In the genomic region with DNA sequence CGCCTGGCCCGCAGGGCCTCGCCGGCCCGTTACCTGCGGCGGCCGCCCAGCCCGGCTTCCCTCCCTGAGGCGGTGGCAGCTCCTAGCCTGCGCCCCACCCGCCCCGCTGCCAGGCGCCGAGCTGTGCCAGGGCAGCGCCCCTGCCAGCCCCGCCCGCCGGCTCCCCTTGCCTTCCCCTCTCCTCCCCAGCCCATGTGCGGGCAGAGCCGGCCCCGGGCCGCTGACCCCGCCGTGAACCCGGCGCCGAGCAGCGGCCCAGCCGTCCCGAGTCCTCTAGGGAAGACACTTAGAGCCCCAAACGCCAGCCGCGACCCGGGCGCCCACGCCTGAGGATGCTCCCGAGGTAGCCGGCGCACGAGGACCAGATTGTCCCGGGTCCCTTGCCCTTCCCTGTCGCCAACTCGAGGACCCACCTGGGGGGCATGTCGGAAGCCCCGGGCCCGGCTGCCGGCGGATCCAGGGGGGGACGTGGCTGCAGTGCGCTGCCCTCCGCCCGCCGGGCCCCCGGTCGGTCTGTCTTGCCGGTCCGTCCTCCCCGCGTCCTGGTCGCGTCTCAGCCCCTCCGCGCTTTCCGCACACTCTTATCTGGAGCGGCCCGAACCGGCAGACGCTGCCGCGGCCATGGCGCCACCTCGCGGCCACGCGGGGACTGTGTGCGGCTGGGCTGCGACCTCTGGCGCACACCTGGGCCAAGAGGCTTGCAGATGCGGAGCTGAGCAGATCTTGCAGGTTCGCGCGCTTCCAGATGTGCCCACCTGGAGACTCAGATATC, we compare ENCODE assay signal across 9 mouse cellular contexts. TPM values are rescaled to one million over a fixed set of nuclear protein-coding genes. Genes with fewer than 3 reads are reported as not detected.
DNase-seq lines count a peak whose midpoint lies in the region; ATAC-seq lines count a peak whose summit lies in the region.
"Had no signal": no experiment of that assay in that cellular context is flagged by ENCODE, and none has a peak within 500 bp of the region (broad histone marks: within the 10 kb centered on the region; RNA-seq: fewer than 3 reads in every experiment).

No protein-coding gene starts in this region.

- WGBS in intestine, embryonic 14.5 days, result under 1% methylated on average over 83 of the region's 83 CpGs
- under 1% methylated on average over 72 of the region's 83 CpGs for WGBS in limb, embryonic 13.5 days
- under 1% methylated on average over 83 of the region's 83 CpGs for WGBS in midbrain, embryonic 14.5 days

- H3K36me3 ChIP-seq in erythroblast, embryonic 14.5 days (ENCODE audit: control insufficient read depth), result no peaks in the 10 kb centered on the region; the same call in 1 of the 2 replicates
- peaks cover 31% of the 10 kb centered on the region for H3K36me3 ChIP-seq in intestine, embryonic 14.5 days (ENCODE audit: control insufficient read depth, insufficient read depth, low read length)
- peaks cover 37% of the 10 kb centered on the region for H3K36me3 ChIP-seq in limb, embryonic 13.5 days
- 0 out of 2 replicates have a peak, but pooled peaks cover 3% of the 10 kb centered on the region for H3K36me3 ChIP-seq in midbrain, embryonic 14.5 days (ENCODE audit: control insufficient read depth, insufficient read depth, low read length)

- H3K9me3 ChIP-seq in erythroblast, embryonic 14.5 days (ENCODE audit: control insufficient read depth, low read length), result peaks cover 47% of the 10 kb centered on the region
- no peaks in the 10 kb centered on the region for H3K9me3 ChIP-seq in intestine, embryonic 14.5 days (ENCODE audit: control insufficient read depth, low read length)
- no peaks in the 10 kb centered on the region for H3K9me3 ChIP-seq in limb, embryonic 13.5 days
- H3K9me3 ChIP-seq in midbrain, embryonic 14.5 days (ENCODE audit: control insufficient read depth, low read length), result no peaks in the 10 kb centered on the region

- peak overlapping the region; percentile 48 for H3K4me3 ChIP-seq in erythroblast, embryonic 14.5 days (replicated peaks)
- H3K4me3 ChIP-seq in intestine, embryonic 14.5 days (ENCODE audit: low read depth, low read length), result peak overlapping the region; percentile 65
- H3K4me3 ChIP-seq in limb, embryonic 13.5 days, result peak overlapping the region; percentile 75
- H3K4me3 ChIP-seq in midbrain, embryonic 14.5 days (replicated peaks; ENCODE audit: low read depth, low read length), result peak overlapping the region; percentile 42
- H3K4me3 ChIP-seq: myocyte had no signal

- no peak for ATAC-seq in erythroblast, adult 5-6 weeks (replicated peaks; ENCODE audit: low FRiP score, poor library complexity, severe bottlenecking)
- ATAC-seq in intestine, embryonic 14.5 days (replicated peaks; ENCODE audit: low FRiP score, low TSS enrichment, low read depth), result peak; percentile 36
- ATAC-seq in limb, embryonic 13.5 days (ENCODE audit: low FRiP score, low read depth), result peak; percentile 43
- no peak for ATAC-seq in midbrain, embryonic 14.5 days (ENCODE audit: low FRiP score, low TSS enrichment)

- peak overlapping the region; percentile 95 for H3K27ac ChIP-seq in intestine, embryonic 14.5 days (ENCODE audit: low read depth)
- H3K27ac ChIP-seq in limb, embryonic 13.5 days, result peak overlapping the region; percentile 92
- no peak overlapping the region for H3K27ac ChIP-seq in midbrain, embryonic 14.5 days (replicated peaks; ENCODE audit: low read depth, low read length)

- peaks cover 71% of the 10 kb centered on the region for H3K4me1 ChIP-seq in erythroblast, embryonic 14.5 days (ENCODE audit: control insufficient read depth)
- peaks cover 30% of the 10 kb centered on the region for H3K4me1 ChIP-seq in intestine, embryonic 14.5 days (replicated peaks; ENCODE audit: control insufficient read depth, insufficient read depth, low read length)
- peaks cover 86% of the 10 kb centered on the region for H3K4me1 ChIP-seq in limb, embryonic 13.5 days
- peaks cover 27% of the 10 kb centered on the region for H3K4me1 ChIP-seq in midbrain, embryonic 14.5 days (ENCODE audit: control insufficient read depth, insufficient read depth, low read length)

- H3K4me2 ChIP-seq in intestine, embryonic 14.5 days (ENCODE audit: low read length), result peak overlapping the region; percentile 77
- H3K4me2 ChIP-seq in limb, embryonic 13.5 days (replicated peaks), result peak overlapping the region; percentile 87
- H3K4me2 ChIP-seq in midbrain, embryonic 14.5 days (ENCODE audit: low read length), result peak overlapping the region; percentile 76

- peak overlapping the region; percentile 92 for H3K9ac ChIP-seq in intestine, embryonic 14.5 days (ENCODE audit: low read length)
- H3K9ac ChIP-seq in limb, embryonic 13.5 days, result peak overlapping the region; percentile 90
- peak overlapping the region; percentile 44 for H3K9ac ChIP-seq in midbrain, embryonic 14.5 days (replicated peaks; ENCODE audit: low read length)

- DNase-seq in cerebellum, postnatal 36 days, result peak; percentile 73 to 82
- DNase-seq in gastrocnemius, postnatal 4 days (ENCODE audit: low spot score in 2 of 2), result peak; percentile 85 to 89
- peak; percentile 93 for DNase-seq in intestine, embryonic 14.5 days (ENCODE audit: low spot score)
- peak; percentile 90 for DNase-seq in midbrain, embryonic 14.5 days
- peak; percentile 67 to 80 for DNase-seq in spleen, postnatal 14 days (ENCODE audit: low spot score in 2 of 2)

- peaks cover 100% of the 10 kb centered on the region for H3K27me3 ChIP-seq in erythroblast, embryonic 14.5 days (ENCODE audit: control insufficient read depth)
- peaks cover 53% of the 10 kb centered on the region for H3K27me3 ChIP-seq in intestine, embryonic 14.5 days (replicated peaks; ENCODE audit: control insufficient read depth, insufficient read depth, low read length)
- peaks cover 99% of the 10 kb centered on the region for H3K27me3 ChIP-seq in limb, embryonic 13.5 days
- H3K27me3 ChIP-seq in midbrain, embryonic 14.5 days (ENCODE audit: control insufficient read depth, insufficient read depth, low read length), result peaks cover 85% of the 10 kb centered on the region

RNA-seq across cellular contexts. Expression of gene Hic1, which starts 0.5 kb away (rescaled TPM):
- polyA plus RNA-seq in erythroblast, embryonic 14.5 days (2012), result 0.02 and 0.06 TPM in 2 replicates
- not detected in 2 replicates for total RNA-seq in erythroblast, adult 5-6 weeks (2015; ENCODE audit: low replicate concordance)
- total RNA-seq in erythroblast, adult 5-6 weeks (2017; ENCODE audit: low replicate concordance), result not detected in 2 replicates
- 10 to 100 TPM; 42.7 to 48.8 TPM for total RNA-seq in gastrocnemius, postnatal 4 days (2021)
- polyA plus RNA-seq in intestine, embryonic 14.5 days (2014; fragmentation: Nextera tagmentation; extraction: Ambion mirVana), result 13.0 and 14.5 TPM in 2 replicates
- 28.2 and 29.3 TPM in 2 replicates for polyA plus RNA-seq in limb, embryonic 13.5 days (2015; fragmentation: Nextera tagmentation; extraction: Ambion mirVana)
- polyA plus RNA-seq in midbrain, embryonic 14.5 days (2014; fragmentation: Nextera tagmentation; extraction: Ambion mirVana), result 0.66 and 0.92 TPM in 2 replicates

RNA-seq across cellular contexts. Expression of gene Ovca2, which starts 9.9 kb away (rescaled TPM):
- 0.13 and 0.47 TPM in 2 replicates for polyA plus RNA-seq in erythroblast, embryonic 14.5 days (2012)
- total RNA-seq in erythroblast, adult 5-6 weeks (2015; ENCODE audit: low replicate concordance), result 1.9 and 6.7 TPM in 2 replicates
- 4.6 and 5.7 TPM in 2 replicates for total RNA-seq in erythroblast, adult 5-6 weeks (2017; ENCODE audit: low replicate concordance)
- 1 to 10 TPM; 6.6 to 6.8 TPM for total RNA-seq in gastrocnemius, postnatal 4 days (2021)
- polyA plus RNA-seq in intestine, embryonic 14.5 days (2014; fragmentation: Nextera tagmentation; extraction: Ambion mirVana), result 29.9 and 32.2 TPM in 2 replicates
- 27.8 and 29.5 TPM in 2 replicates for polyA plus RNA-seq in limb, embryonic 13.5 days (2015; fragmentation: Nextera tagmentation; extraction: Ambion mirVana)
- polyA plus RNA-seq in midbrain, embryonic 14.5 days (2014; fragmentation: Nextera tagmentation; extraction: Ambion mirVana), result 15.4 and 20.2 TPM in 2 replicates

RNA-seq across cellular contexts. Expression of gene Dph1, which starts 22.3 kb away (rescaled TPM):
- 1.1 and 1.4 TPM in 2 replicates for polyA plus RNA-seq in erythroblast, embryonic 14.5 days (2012)
- total RNA-seq in erythroblast, adult 5-6 weeks (2015; ENCODE audit: low replicate concordance), result 0.58 and 4.2 TPM in 2 replicates
- 3.6 and 4.5 TPM in 2 replicates for total RNA-seq in erythroblast, adult 5-6 weeks (2017; ENCODE audit: low replicate concordance)
- total RNA-seq in gastrocnemius, postnatal 4 days (2021), result 10 to 100 TPM in 1 of 2 experiments, 1 to 10 TPM in 1; 10.0 to 11.4 TPM
- polyA plus RNA-seq in intestine, embryonic 14.5 days (2014; fragmentation: Nextera tagmentation; extraction: Ambion mirVana), result 27.9 and 31.5 TPM in 2 replicates
- 23.9 and 24.9 TPM in 2 replicates for polyA plus RNA-seq in limb, embryonic 13.5 days (2015; fragmentation: Nextera tagmentation; extraction: Ambion mirVana)
- polyA plus RNA-seq in midbrain, embryonic 14.5 days (2014; fragmentation: Nextera tagmentation; extraction: Ambion mirVana), result 13.7 and 14.8 TPM in 2 replicates

RNA-seq across cellular contexts. Expression of gene Rtn4rl1, which starts 24.8 kb away (rescaled TPM):
- polyA plus RNA-seq in erythroblast, embryonic 14.5 days (2012), result 0.01 TPM in 1 of 2 replicates, not detected in the other
- total RNA-seq in erythroblast, adult 5-6 weeks (2015; ENCODE audit: low replicate concordance), result not detected in 2 replicates
- total RNA-seq in erythroblast, adult 5-6 weeks (2017; ENCODE audit: low replicate concordance), result not detected in 2 replicates
- total RNA-seq in gastrocnemius, postnatal 4 days (2021), result 1 to 10 TPM; 4.2 to 5.0 TPM
- polyA plus RNA-seq in intestine, embryonic 14.5 days (2014; fragmentation: Nextera tagmentation; extraction: Ambion mirVana), result 1.6 and 2.0 TPM in 2 replicates
- polyA plus RNA-seq in limb, embryonic 13.5 days (2015; fragmentation: Nextera tagmentation; extraction: Ambion mirVana), result 2.3 and 3.1 TPM in 2 replicates
- 16.5 and 17.4 TPM in 2 replicates for polyA plus RNA-seq in midbrain, embryonic 14.5 days (2014; fragmentation: Nextera tagmentation; extraction: Ambion mirVana)

Comparison
In these comparisons a context has a peak if more than half of its experiments do, and no peak if none do; other contexts are left out.
1. ATAC-seq: peak in intestine, embryonic 14.5 days (single experiment) and limb, embryonic 13.5 days (single experiment); none in erythroblast, adult 5-6 weeks (single experiment) and midbrain, embryonic 14.5 days (single experiment).
2. RNA of gene Ovca2, which starts 9.9 kb away (polyA plus RNA-seq): 29.9 to 32.2 TPM in intestine, embryonic 14.5 days, 27.8 to 29.5 TPM in limb, embryonic 13.5 days and 15.4 to 20.2 TPM in midbrain, embryonic 14.5 days; 0.13 to 0.47 TPM in erythroblast, embryonic 14.5 days; every median in the first group is over 10 times any median in the second.
3. Peak in every context shown above with its lines, with median percentiles within 50 percentile points of each other: H3K4me3 ChIP-seq, DNase-seq, H3K4me2 ChIP-seq and H3K9ac ChIP-seq.